Mouse (Mus musculus): ENCODE data around the gene B3gat2. TPM values are rescaled to one million over a fixed set of nuclear protein-coding genes. Genes with fewer than 3 reads are reported as not detected.

The B3gat2 gene
- polyA plus RNA-seq, 1 experiment: 58.8 TPM

- TF ChIP-seq CTCF (conservative IDR thresholded peaks at IDR 0.05; ENCODE audit: insufficient read depth, insufficient read length, low read depth, low read length): no peak
- TF ChIP-seq POLR2A (IDR thresholded peaks at IDR 0.05; ENCODE audit: low read depth, low read length): no peak
Observed at GRCm38 (mm10) chr1:23764710-23765109, 3.2 kb downstream of the B3gat2 start.

GRCm38 (mm10) chr1:23773039-23773438 lies 11.5 kb downstream of the B3gat2 start:
- no peak for DNase-seq
- Histone ChIP-seq H3K27me3 (replicated peaks; ENCODE audit: control insufficient read depth, insufficient read depth, low read length) (no peaks in the 10 kb centered on the region), H3K36me3 (ENCODE audit: control insufficient read depth, insufficient read depth, low read length) (no peaks in the 10 kb centered on the region), H3K4me3 (ENCODE audit: insufficient read depth, low read depth, low read length) (no peak overlapping the region), H3K4me1 (ENCODE audit: control insufficient read depth, insufficient read depth, low read length) (peaks cover 8% of the 10 kb centered on the region; the same call in 1 of the 2 replicates), H3K27ac (ENCODE audit: insufficient read depth, low read depth, low read length) (no peak overlapping the region)
- TF ChIP-seq CTCF (conservative IDR thresholded peaks at IDR 0.05; ENCODE audit: insufficient read depth, insufficient read length, low read depth, low read length): no peak
- TF ChIP-seq POLR2A (IDR thresholded peaks at IDR 0.05; ENCODE audit: low read depth, low read length): no peak
- WGBS: 52% methylated on average over 3 of the region's 3 CpGs

More at GRCm38 (mm10) chr1:23764710-23765109, 3.2 kb downstream of the B3gat2 start:
- no peak for DNase-seq
- H3K27ac ChIP-seq (ENCODE audit: insufficient read depth, low read depth, low read length): no peak overlapping the region
- H3K4me1 ChIP-seq (ENCODE audit: control insufficient read depth, insufficient read depth, low read length): no peaks in the 10 kb centered on the region; the same call in 1 of the 2 replicates
- WGBS: 38% methylated on average over 4 of the region's 4 CpGs
- no peak overlapping the region for H3K4me3 ChIP-seq (ENCODE audit: insufficient read depth, low read depth, low read length)
- no peaks in the 10 kb centered on the region for H3K36me3 ChIP-seq (ENCODE audit: control insufficient read depth, insufficient read depth, low read length)
- no peaks in the 10 kb centered on the region for H3K27me3 ChIP-seq (replicated peaks; ENCODE audit: control insufficient read depth, insufficient read depth, low read length)

GRCm38 (mm10) chr1:23792737-23793533 lies 31.4 kb downstream of the B3gat2 start:
- Histone ChIP-seq H3K4me1 (ENCODE audit: control insufficient read depth, insufficient read depth, low read length) (no peaks in the 10 kb centered on the region), H3K27me3 (replicated peaks; ENCODE audit: control insufficient read depth, insufficient read depth, low read length) (no peaks in the 10 kb centered on the region), H3K27ac (ENCODE audit: insufficient read depth, low read depth, low read length) (no peak overlapping the region), H3K4me3 (ENCODE audit: insufficient read depth, low read depth, low read length) (no peak overlapping the region), H3K36me3 (ENCODE audit: control insufficient read depth, insufficient read depth, low read length) (no peaks in the 10 kb centered on the region)
- peak; percentile 68 for DNase-seq
- TF ChIP-seq CTCF (conservative IDR thresholded peaks at IDR 0.05; ENCODE audit: insufficient read depth, insufficient read length, low read depth, low read length): peak; percentile 86
- TF ChIP-seq POLR2A (IDR thresholded peaks at IDR 0.05; ENCODE audit: low read depth, low read length): no peak
- WGBS: 49% methylated on average over 11 of the region's 11 CpGs

- DNase-seq: peak; percentile 84
- Histone ChIP-seq H3K27me3 (replicated peaks; ENCODE audit: control insufficient read depth, insufficient read depth, low read length) (no peaks in the 10 kb centered on the region), H3K27ac (ENCODE audit: insufficient read depth, low read depth, low read length) (no peak overlapping the region), H3K4me1 (ENCODE audit: control insufficient read depth, insufficient read depth, low read length) (no peaks in the 10 kb centered on the region), H3K36me3 (ENCODE audit: control insufficient read depth, insufficient read depth, low read length) (no peaks in the 10 kb centered on the region), H3K4me3 (ENCODE audit: insufficient read depth, low read depth, low read length) (no peak overlapping the region)
- TF ChIP-seq POLR2A (IDR thresholded peaks at IDR 0.05; ENCODE audit: low read depth, low read length): no peak
- TF ChIP-seq CTCF (conservative IDR thresholded peaks at IDR 0.05; ENCODE audit: insufficient read depth, insufficient read length, low read depth, low read length): no peak
- 31% methylated on average over 9 of the region's 9 CpGs for WGBS
Observed at GRCm38 (mm10) chr1:23798306-23798705, 36.8 kb downstream of the B3gat2 start.

GRCm38 (mm10) chr1:23821615-23822014 lies 60.1 kb downstream of the B3gat2 start:
- no peaks in the 10 kb centered on the region for H3K4me1 ChIP-seq (ENCODE audit: control insufficient read depth, insufficient read depth, low read length)
- H3K36me3 ChIP-seq (ENCODE audit: control insufficient read depth, insufficient read depth, low read length): no peaks in the 10 kb centered on the region
- H3K27ac ChIP-seq (ENCODE audit: insufficient read depth, low read depth, low read length): no peak overlapping the region
- DNase-seq: no peak
- 79% methylated on average over 5 of the region's 5 CpGs for WGBS
- H3K27me3 ChIP-seq (replicated peaks; ENCODE audit: control insufficient read depth, insufficient read depth, low read length): no peaks in the 10 kb centered on the region
- TF ChIP-seq CTCF (conservative IDR thresholded peaks at IDR 0.05; ENCODE audit: insufficient read depth, insufficient read length, low read depth, low read length) (no peak), POLR2A (IDR thresholded peaks at IDR 0.05; ENCODE audit: low read depth, low read length) (no peak)
- no peak overlapping the region for H3K4me3 ChIP-seq (ENCODE audit: insufficient read depth, low read depth, low read length)

DNA sequence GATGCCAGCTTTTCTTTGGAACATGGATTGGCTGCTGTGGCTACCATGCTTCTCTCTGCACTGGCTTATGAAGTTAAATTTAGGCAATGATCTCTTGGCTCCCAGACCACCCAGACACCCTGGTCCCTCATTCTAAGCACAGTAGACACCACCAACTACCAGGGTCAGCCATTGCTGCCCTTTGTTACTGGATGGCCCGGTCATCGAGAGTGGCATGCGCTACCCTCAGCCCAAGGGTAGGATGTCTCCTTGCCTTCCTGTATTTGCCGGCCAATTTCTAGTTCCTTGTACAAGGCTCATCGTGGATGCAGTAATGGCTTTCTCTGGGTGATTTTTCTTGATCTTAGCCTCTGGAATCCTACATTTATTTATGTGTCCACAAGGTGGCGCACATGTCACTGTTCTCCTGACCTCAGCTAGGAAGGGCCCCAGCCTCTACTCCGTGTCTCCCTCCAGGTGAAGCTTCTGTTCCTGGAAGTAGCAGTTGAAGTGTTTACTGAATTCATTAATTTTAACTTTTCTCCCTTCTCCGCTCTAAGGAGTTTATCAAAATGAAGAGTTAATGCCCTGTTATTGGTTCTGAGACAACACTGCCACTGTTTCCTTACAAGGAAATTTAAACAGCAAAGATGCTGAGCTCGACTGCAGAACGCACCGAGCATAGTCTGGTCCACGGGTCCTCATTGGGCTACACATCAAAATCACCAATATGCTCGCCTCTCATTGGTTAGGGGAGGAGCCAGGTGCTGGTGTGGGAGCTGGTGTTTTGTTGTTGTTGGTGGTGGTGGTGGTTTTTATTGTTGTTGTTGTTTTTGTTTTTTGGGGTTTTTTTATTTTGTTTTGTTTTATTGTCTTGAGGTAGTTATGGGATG lies 65.6 kb downstream of the B3gat2 start:
- no peak for TF ChIP-seq POLR2A (IDR thresholded peaks at IDR 0.05; ENCODE audit: low read depth, low read length)
- TF ChIP-seq CTCF (conservative IDR thresholded peaks at IDR 0.05; ENCODE audit: insufficient read depth, insufficient read length, low read depth, low read length): peak; percentile 74
- DNase-seq: peak; percentile 51
- Histone ChIP-seq H3K4me3 (ENCODE audit: insufficient read depth, low read depth, low read length) (no peak overlapping the region), H3K27ac (ENCODE audit: insufficient read depth, low read depth, low read length) (no peak overlapping the region), H3K27me3 (replicated peaks; ENCODE audit: control insufficient read depth, insufficient read depth, low read length) (no peaks in the 10 kb centered on the region), H3K36me3 (ENCODE audit: control insufficient read depth, insufficient read depth, low read length) (no peaks in the 10 kb centered on the region), H3K4me1 (ENCODE audit: control insufficient read depth, insufficient read depth, low read length) (no peaks in the 10 kb centered on the region)
- 29% methylated on average over 13 of the region's 13 CpGs for WGBS

GRCm38 (mm10) chr1:23834246-23834645 lies 72.7 kb downstream of the B3gat2 start:
- Histone ChIP-seq H3K27ac (ENCODE audit: insufficient read depth, low read depth, low read length) (no peak overlapping the region), H3K27me3 (replicated peaks; ENCODE audit: control insufficient read depth, insufficient read depth, low read length) (no peaks in the 10 kb centered on the region), H3K4me1 (ENCODE audit: control insufficient read depth, insufficient read depth, low read length) (no peaks in the 10 kb centered on the region), H3K4me3 (ENCODE audit: insufficient read depth, low read depth, low read length) (no peak overlapping the region), H3K36me3 (ENCODE audit: control insufficient read depth, insufficient read depth, low read length) (no peaks in the 10 kb centered on the region)
- no peak for DNase-seq
- no peak for TF ChIP-seq CTCF (conservative IDR thresholded peaks at IDR 0.05; ENCODE audit: insufficient read depth, insufficient read length, low read depth, low read length)
- no peak for TF ChIP-seq POLR2A (IDR thresholded peaks at IDR 0.05; ENCODE audit: low read depth, low read length)
- WGBS: 71% methylated on average over 7 of the region's 7 CpGs

All from kidney, adult 2 months (tissue).